Mouse (Mus musculus): Measurements from ENCODE around the gene Cabin1. TPM values are rescaled to one million over a fixed set of nuclear protein-coding genes. Genes with fewer than 3 reads are reported as not detected.

Gene Cabin1
- polyA plus RNA-seq, 1 experiment = 10.8 TPM

GRCm38 (mm10) chr10:75706632-75707216, 57.4 kb downstream of the Cabin1 start:
- Histone ChIP-seq H3K9me3 (ENCODE audit: control insufficient read depth, low read length) (no peaks in the 10 kb centered on the region), H3K27me3 (ENCODE audit: control insufficient read depth) (no peaks in the 10 kb centered on the region), H3K4me3 (replicated peaks) (peak overlapping the region; percentile 44), H3K36me3 (ENCODE audit: control insufficient read depth) (peaks cover 97% of the 10 kb centered on the region), H3K4me1 (ENCODE audit: control insufficient read depth) (peaks cover 80% of the 10 kb centered on the region)
- peak; percentile 51; the same call in 1 of the 2 replicates for TF ChIP-seq GATA1 (IDR thresholded peaks at IDR 0.05; ENCODE audit: low read length)
- TF ChIP-seq TAL1 (IDR thresholded peaks at IDR 0.05; ENCODE audit: low read length) = peak; percentile 58

DNA sequence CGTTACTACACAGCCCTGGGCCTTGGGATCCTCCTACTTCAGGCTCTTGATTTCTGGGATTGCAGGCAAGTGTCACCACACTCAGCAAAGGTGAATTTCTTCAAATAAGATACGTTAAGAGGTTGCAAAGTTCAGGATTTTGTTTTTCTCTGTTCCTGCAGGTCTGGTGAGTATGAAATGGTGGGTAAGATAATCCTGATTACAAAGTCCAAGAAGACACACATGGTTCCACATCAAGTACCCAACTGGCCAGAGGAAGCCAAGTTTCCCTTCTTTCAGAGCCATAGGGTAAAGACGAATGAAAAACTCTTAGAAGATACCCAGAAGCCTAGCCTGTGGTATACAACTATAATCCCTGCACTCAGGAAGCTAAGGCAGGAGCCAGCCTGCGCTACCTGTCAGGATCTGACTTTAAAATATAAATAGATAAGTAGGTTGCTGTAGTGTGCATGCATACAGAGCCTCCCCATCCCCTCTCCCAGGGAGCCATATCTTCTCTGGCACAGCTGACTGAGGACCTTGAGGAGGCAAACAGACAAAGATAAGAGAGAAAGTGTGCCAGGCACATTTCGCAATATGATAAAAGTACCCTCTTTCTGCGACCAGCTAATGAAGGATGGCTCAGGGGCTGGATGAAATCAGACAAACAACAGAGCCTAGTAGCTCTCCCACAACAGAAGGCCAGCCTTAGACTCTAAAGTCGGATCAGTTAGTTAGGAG, 58.3 kb downstream of the Cabin1 start:
- Histone ChIP-seq H3K36me3 (ENCODE audit: control insufficient read depth) (peaks cover 97% of the 10 kb centered on the region), H3K4me3 (replicated peaks) (peak overlapping the region; percentile 44), H3K4me1 (ENCODE audit: control insufficient read depth) (peaks cover 85% of the 10 kb centered on the region)

DNA sequence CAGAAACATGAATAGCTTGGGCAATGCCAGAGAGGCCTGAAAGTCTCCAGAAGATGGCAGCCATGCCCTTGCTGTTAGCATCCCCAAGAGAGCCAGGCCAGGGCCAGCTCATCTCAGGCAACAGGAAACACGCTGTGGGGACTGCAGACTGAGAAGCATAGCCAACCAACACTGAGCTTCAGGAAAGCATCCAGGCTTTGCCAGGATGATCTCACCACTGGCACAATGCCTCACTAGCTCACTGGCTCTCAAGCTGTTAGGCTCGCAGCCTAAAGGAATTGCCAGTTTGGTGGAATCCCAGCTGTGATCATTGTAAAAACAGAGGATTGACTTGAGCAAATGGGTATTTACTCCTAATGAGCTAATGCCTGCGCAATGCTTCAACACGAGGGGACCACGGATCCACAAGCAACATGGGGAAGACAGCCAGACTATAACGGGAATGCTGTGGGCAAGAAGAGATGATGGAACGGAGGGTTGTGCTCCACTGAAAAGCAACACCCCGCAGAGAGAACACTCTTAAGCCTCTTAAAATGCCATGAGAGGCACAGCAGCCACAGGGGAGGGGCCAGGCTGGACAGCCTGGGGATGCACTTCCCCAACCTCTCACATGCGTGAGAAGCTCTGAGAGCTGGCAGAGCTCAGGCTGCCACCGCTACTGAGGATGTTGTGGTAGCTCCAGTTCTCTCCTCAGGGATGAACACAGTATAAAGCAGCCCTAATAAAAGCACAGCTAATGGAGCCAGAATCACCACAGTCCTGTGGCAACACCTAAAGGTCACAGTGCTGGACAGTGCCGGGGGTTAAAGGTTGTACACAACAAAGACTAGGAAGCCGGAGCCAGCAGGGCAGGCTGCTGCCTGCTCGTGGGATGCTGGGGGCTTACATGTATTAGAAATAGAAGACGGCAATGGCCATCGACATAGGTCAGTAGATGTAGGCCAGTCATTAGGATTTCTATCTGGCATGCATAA, 59.6 kb downstream of the Cabin1 start:
- peaks cover 97% of the 10 kb centered on the region for H3K36me3 ChIP-seq (ENCODE audit: control insufficient read depth)
- no peak for TF ChIP-seq GATA1 (IDR thresholded peaks at IDR 0.05; ENCODE audit: low read length)
- TF ChIP-seq TAL1 (IDR thresholded peaks at IDR 0.05; ENCODE audit: low read length) = no peak

More for the DNA sequence above, 58.3 kb downstream of the Cabin1 start:
- Histone ChIP-seq H3K9me3 (ENCODE audit: control insufficient read depth, low read length) (no peaks in the 10 kb centered on the region), H3K27me3 (ENCODE audit: control insufficient read depth) (no peaks in the 10 kb centered on the region)
- TF ChIP-seq TAL1 (IDR thresholded peaks at IDR 0.05; ENCODE audit: low read length) (peak; percentile 86), GATA1 (IDR thresholded peaks at IDR 0.05; ENCODE audit: low read length) (peak; percentile 93)

GRCm38 (mm10) chr10:75703504-75703903, 60.6 kb downstream of the Cabin1 start:
- H3K9me3 ChIP-seq (ENCODE audit: control insufficient read depth, low read length) = no peaks in the 10 kb centered on the region
- peaks cover 93% of the 10 kb centered on the region for H3K4me1 ChIP-seq (ENCODE audit: control insufficient read depth)
- TF ChIP-seq GATA1 (IDR thresholded peaks at IDR 0.05; ENCODE audit: low read length) (no peak), TAL1 (IDR thresholded peaks at IDR 0.05; ENCODE audit: low read length) (no peak)
- H3K4me3 ChIP-seq (replicated peaks) = no peak overlapping the region
- H3K27me3 ChIP-seq (ENCODE audit: control insufficient read depth) = no peaks in the 10 kb centered on the region
- H3K36me3 ChIP-seq (ENCODE audit: control insufficient read depth) = peaks cover 97% of the 10 kb centered on the region

More for the DNA sequence above, 59.6 kb downstream of the Cabin1 start:
- Histone ChIP-seq H3K4me3 (replicated peaks) (no peak overlapping the region), H3K9me3 (ENCODE audit: control insufficient read depth, low read length) (no peaks in the 10 kb centered on the region), H3K4me1 (ENCODE audit: control insufficient read depth) (peaks cover 92% of the 10 kb centered on the region), H3K27me3 (ENCODE audit: control insufficient read depth) (no peaks in the 10 kb centered on the region)

DNA sequence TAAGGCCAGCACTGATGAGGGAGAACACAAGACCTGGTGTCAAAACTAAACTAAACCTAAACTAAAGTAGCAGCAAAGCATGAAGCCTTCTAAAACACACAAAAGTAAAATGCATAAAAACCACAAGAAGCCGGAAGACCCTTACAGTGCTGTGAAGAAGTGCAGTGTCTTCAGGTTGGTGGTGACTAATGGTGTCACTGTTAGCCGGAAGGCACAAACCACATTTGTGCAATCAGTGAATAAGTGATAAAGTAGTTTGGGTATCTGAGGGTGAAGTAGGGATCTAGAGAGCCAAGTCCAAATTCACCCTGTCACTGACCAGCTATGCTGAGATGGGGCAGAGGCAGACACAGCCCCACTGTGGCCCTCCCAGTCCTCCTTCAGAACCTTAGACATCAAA, 61.6 kb downstream of the Cabin1 start:
- no peaks in the 10 kb centered on the region for H3K27me3 ChIP-seq (ENCODE audit: control insufficient read depth)
- TF ChIP-seq TAL1 (IDR thresholded peaks at IDR 0.05; ENCODE audit: low read length) (no peak), GATA1 (IDR thresholded peaks at IDR 0.05; ENCODE audit: low read length) (no peak)

DNA sequence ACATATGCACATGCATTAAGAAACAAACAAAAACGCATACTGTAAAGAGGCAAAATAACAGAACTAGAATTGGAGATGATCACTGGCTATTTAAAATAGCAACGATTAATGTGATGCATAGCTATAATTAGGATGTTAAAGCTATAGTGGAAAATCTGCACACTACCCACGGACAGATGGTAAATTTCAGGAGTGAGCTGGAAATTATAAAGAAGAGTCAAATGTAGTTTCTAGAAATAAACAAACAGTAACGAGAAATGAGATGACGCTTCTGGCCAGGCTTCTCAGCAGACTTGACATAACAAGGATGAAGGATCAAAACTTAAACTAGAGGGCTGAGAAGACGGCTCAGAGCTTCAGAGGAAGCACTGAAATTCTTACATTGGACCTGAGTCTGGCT, 62.9 kb downstream of the Cabin1 start:
- peaks cover 93% of the 10 kb centered on the region for H3K4me1 ChIP-seq (ENCODE audit: control insufficient read depth)
- TF ChIP-seq GATA1 (IDR thresholded peaks at IDR 0.05; ENCODE audit: low read length) = no peak
- TF ChIP-seq TAL1 (IDR thresholded peaks at IDR 0.05; ENCODE audit: low read length) = no peak
- H3K9me3 ChIP-seq (ENCODE audit: control insufficient read depth, low read length) = no peaks in the 10 kb centered on the region
- H3K4me3 ChIP-seq (replicated peaks) = no peak overlapping the region
- H3K36me3 ChIP-seq (ENCODE audit: control insufficient read depth) = peaks cover 98% of the 10 kb centered on the region
- H3K27me3 ChIP-seq (ENCODE audit: control insufficient read depth) = no peaks in the 10 kb centered on the region

More for the DNA sequence above, 61.6 kb downstream of the Cabin1 start:
- peaks cover 93% of the 10 kb centered on the region for H3K4me1 ChIP-seq (ENCODE audit: control insufficient read depth)
- no peak overlapping the region for H3K4me3 ChIP-seq (replicated peaks)
- H3K9me3 ChIP-seq (ENCODE audit: control insufficient read depth, low read length) = no peaks in the 10 kb centered on the region
- peaks cover 97% of the 10 kb centered on the region for H3K36me3 ChIP-seq (ENCODE audit: control insufficient read depth)

DNA sequence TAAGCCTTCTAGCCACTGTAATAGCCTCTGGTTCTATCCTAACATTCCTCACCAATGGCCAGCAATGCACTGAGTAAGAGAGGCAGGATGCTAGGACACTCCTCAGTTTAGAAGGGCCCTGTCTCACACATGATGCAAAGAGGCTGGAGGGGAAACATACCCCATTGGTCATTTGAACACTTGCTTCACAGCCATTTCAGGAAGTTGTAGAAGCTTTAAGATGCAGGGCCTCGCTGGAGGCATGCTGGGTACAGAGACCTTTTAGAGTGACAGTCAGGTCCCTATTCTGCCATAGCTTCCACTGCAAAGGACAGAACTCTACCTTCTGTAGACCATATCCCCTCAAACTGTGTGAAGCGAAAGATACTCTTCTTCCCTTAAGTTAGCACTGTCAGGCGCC, 66.4 kb downstream of the Cabin1 start:
- peaks cover 99% of the 10 kb centered on the region for H3K36me3 ChIP-seq (ENCODE audit: control insufficient read depth)
- peak overlapping the region; percentile 68 for H3K4me3 ChIP-seq (replicated peaks)
- H3K27me3 ChIP-seq (ENCODE audit: control insufficient read depth) = no peaks in the 10 kb centered on the region
- H3K9me3 ChIP-seq (ENCODE audit: control insufficient read depth, low read length) = no peaks in the 10 kb centered on the region
- TF ChIP-seq TAL1 (IDR thresholded peaks at IDR 0.05; ENCODE audit: low read length) = no peak
- no peak for TF ChIP-seq GATA1 (IDR thresholded peaks at IDR 0.05; ENCODE audit: low read length)
- H3K4me1 ChIP-seq (ENCODE audit: control insufficient read depth) = peaks cover 89% of the 10 kb centered on the region

DNA sequence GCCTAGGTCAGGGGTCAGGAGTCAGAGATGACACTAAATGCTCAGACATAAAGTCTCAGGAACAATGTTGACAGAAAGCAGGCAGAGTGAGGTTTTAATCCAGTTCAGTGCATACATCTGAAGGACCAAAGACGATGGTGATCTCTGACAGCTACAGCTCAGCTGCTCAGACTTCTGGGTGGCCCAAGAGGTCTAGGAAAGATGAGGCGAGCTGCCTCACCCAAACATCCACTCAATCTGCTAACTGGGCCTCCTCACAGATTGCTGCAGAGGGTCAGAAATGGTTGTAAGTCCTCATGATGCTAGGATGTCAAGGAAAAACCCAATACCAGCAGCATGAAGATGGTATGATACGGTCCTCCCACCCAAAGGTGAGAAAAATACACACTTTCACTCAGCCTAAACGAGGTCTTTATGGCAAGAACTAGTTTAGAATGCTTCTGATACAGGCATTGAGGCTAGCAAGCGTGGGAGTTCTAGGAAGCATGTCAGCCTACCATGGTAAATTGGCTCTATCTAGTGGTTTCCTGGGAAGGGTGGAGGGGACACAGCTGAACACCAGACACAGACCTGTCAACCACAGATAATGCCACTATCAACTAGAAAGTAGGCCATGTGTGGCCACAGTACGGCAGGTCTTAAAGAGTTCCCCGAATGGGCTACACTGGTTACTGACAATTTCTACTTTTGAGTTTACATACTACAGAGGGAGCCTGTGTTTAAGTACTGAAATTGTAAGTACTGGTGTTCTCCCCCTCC, 67.4 kb downstream of the Cabin1 start:
- peak; percentile 80 for TF ChIP-seq GATA1 (IDR thresholded peaks at IDR 0.05; ENCODE audit: low read length)
- peak; percentile 90 for TF ChIP-seq TAL1 (IDR thresholded peaks at IDR 0.05; ENCODE audit: low read length)
- Histone ChIP-seq H3K27me3 (ENCODE audit: control insufficient read depth) (no peaks in the 10 kb centered on the region), H3K9me3 (ENCODE audit: control insufficient read depth, low read length) (no peaks in the 10 kb centered on the region), H3K4me1 (ENCODE audit: control insufficient read depth) (peaks cover 85% of the 10 kb centered on the region), H3K36me3 (ENCODE audit: control insufficient read depth) (peaks cover 100% of the 10 kb centered on the region), H3K4me3 (replicated peaks) (peak overlapping the region; percentile 68)

All from erythroblast, embryonic 14.5 days (primary cell).